Mouse (Mus musculus): Measurements from ENCODE around the gene Frem2.

Frem2 gene

DNA sequence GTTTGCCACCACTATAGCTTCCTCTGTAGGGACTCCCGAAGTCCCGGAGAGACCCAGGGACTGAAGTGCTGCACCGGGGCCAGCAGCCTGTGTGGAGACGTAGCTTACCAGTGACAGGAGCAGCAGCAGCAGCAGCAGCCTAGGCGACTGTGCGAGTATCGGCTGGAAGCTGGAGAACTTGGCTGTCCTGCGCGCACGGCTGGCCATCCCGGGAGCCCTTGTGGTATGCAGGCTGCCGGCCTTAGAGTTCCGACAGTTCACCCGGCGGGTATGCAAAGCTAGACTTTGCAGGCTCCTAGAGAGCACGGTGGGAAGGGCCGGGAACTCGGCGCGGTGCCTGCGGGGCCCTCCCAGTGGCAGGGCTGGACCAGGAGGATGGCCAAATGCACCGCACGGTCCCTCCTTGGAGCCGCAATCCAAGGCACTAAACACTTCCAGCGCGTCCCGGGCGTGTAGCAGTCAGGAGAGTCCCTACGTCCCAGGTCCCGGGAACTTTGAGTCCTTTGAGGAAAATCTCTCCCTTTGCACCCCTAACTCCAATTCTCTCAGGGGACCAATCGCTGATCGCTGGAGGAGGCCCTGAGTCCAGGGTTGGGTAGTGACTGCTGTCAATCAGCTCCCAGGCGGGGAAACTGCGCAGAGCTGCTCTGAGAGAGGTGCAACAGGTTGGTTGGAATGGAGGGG is at the start of gene Frem2:
Gene Frem2 (minus strand): TSS at position 478 of the 684 bp plus-strand sequence.
- in situ Hi-C loops (cut with MboI, MseI) = loop anchor here (25.0 kb wide), 1 partner anchor 1630 kb away; no protein-coding TSS in a partner anchor

DNA sequence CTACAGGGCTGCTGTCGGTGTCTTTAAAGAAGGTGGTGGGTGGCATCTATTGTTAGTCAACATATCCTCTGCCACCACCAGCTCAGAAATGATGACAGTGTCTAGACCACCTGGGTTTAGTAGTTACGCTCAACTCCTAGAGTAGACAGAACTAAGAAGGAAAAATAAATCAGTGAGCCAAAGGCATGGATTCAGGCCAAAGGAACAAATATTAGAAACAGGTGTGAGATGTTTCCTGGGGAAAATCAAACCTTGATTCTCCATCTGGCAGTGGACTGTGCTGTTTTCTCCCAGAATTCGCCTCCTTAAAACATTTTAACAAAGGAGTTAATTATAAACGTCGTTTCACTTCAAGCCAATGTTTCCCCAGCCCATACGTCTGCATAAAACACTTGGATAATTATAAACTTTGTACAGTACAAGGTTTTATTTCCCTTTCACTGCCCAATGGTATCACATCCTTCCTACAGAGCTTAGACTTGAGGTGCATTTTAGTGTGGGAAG is 48.9 kb upstream of the Frem2 start:
- in situ Hi-C loops (cut with MboI, MseI) = no loop called here

DNA sequence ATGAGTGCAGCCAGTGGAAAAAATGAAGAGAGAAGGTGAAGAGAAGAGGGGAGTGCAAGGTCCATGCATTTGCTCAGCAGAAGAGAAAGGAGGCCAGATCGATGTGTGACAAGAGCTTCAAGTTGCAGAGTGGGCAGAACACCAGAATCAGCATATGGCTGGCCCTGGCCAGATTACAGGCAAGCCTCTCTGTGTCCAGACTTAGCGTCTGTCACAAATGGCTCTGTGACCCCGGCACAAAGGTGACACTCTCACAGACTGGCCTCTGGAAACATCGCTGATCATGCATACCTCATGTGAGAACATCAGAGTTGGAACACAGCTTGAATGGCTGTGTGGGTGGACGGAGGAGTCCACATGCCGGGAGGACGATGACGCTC is 46.0 kb upstream of the Frem2 start:
- in situ Hi-C loops (cut with MboI, MseI) = no loop called here

GRCm38 (mm10) chr3:53702421-53703125 is 45.4 kb upstream of the Frem2 start:
- in situ Hi-C loops (cut with MboI, MseI) = no loop called here

- in situ Hi-C loops (cut with MboI, MseI) = no loop called here
Measured at GRCm38 (mm10) chr3:53701940-53702339, 44.8 kb upstream of the Frem2 start.

GRCm38 (mm10) chr3:53687776-53688175 is 30.6 kb upstream of the Frem2 start:
- in situ Hi-C loops (cut with MboI, MseI) = no loop called here

DNA sequence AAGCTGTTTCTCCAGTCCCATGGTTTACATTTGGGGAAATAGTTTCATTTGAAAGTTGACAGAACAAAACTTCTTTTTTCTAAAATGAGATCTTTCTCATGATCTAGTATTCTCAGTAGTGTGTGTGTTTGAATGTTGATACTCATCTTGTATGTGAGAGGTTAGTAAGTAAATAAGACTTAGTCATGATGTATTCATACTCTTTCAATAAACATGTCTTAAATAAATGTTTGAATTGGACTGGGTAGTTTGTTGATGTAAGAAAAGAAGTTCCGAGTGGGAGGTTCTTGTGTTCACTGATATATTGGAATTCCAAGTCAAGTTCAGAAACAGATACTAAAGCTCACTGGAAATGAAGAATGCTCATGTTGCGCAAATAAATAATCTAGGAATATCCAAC is 25.1 kb upstream of the Frem2 start:
- in situ Hi-C loops (cut with MboI, MseI) = no loop called here

- in situ Hi-C loops (cut with MboI, MseI) = no loop called here
Measured at GRCm38 (mm10) chr3:53680816-53681215, 23.7 kb upstream of the Frem2 start.

- in situ Hi-C loops (cut with MboI, MseI) = loop anchor here (5.0 to 25.0 kb wide), 2 partner anchors 72 to 1613 kb away; no protein-coding TSS in a partner anchor
Measured at GRCm38 (mm10) chr3:53674225-53674624, 17.1 kb upstream of the Frem2 start.

- in situ Hi-C loops (cut with MboI, MseI) = loop anchor here (5.0 to 25.0 kb wide), 2 partner anchors 67 to 1618 kb away; no protein-coding TSS in a partner anchor
Measured at GRCm38 (mm10) chr3:53669736-53670135, 12.6 kb upstream of the Frem2 start.

DNA sequence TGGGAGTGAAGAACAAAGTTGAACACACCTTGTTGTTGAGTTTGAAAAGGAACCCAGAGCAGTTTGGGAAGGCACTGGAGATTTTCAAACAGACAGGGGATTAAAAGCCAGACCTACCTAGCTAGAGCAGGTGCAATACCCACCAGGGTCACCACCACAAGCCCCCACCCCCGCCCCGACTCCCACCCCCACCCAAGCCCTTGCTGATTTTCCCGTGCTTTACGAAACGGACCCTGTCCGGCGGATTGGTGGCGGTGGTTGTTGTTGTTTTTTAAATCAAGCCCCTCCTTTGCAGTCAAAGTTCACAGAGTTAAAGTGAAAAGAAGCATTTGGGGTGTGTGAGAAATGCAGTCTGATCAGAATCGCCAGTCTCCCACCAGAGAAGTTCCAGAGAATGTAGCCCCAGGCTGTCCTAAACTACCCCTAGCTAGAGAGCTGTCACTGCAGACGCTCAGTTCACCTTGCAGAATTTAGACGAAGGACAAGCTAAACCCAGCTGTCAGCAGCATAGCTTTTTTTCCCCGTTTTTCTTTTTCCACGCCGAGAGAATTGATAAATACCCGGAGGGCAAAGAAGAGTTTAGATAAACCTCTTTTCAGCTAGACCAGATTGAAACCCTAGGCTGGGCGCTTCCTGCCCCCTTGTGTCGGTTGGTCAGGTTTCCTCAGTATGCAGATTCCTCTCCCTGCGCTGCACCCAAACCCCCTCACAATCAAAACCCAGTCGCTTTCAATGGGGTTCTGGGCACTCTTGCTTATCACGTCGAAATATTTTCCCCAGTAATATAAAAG is 784 bp upstream of the Frem2 start:
- in situ Hi-C loops (cut with MboI, MseI) = loop anchor here (25.0 kb wide), 1 partner anchor 1629 kb away; no protein-coding TSS in a partner anchor

- in situ Hi-C loops (cut with MboI, MseI) = loop anchor here (25.0 kb wide), 1 partner anchor 1631 kb away; no protein-coding TSS in a partner anchor
Measured at GRCm38 (mm10) chr3:53656328-53656877, 752 bp downstream of the Frem2 start.

- in situ Hi-C loops (cut with MboI, MseI) = loop anchor here (25.0 kb wide), 1 partner anchor 1632 kb away; no protein-coding TSS in a partner anchor
Measured at GRCm38 (mm10) chr3:53655343-53655742, 1.8 kb downstream of the Frem2 start.

DNA sequence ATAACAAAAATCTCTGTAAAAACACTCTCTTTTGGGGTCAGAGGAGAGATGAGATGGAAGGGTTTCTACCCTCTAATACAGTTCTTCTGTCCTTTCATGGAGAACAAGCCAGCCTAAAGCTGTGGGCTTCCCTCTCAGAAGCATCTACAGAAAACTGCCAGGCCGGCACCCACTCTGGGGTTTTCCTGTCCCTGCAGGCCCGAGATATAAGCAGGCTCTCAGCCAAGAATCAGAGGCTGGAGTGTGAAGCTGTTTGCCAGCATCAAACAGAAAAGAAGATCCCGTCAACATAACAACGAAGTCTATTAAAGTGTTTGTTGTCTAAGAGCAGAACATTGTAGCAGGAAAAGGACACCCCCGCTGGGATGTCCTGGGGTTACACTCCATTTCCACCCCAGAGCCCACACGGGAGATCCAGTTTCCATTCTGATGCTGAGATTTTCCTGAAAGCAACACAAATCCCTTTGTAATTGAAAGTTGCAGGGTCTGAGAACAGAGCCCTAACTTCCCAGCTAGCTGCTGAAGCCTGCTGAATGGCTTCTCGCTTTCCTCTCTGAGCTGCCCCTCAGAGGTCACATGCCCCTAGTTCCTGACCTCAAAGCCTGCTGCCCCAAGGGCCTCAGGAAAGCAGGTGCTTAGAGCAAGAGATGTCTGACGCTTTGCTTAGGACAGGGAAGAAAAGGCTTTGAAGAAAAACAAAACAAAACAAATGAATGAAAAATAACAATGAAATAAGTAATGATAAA is 7.0 kb downstream of the Frem2 start:
- in situ Hi-C loops (cut with MboI, MseI) = loop anchor here (25.0 kb wide), 1 partner anchor 1637 kb away; no protein-coding TSS in a partner anchor

DNA sequence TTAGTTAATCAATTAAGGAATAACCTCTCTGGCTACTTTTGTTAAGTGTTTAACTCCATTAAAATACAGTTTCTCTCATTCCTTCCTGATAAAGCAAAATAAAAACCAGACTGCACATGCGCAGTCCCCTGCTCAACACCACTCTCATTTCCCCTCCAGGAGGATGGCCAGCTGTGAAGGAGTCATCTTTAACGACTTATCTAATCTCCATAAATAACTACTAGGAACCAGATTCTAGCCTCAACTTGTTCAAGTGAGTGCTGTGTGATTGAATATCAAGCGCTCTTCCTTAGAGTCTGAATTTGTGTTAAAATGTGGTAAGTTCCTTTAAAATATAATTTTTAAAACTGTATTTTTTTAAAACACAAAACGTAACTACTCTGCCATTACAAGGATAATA is 7.7 kb downstream of the Frem2 start:
- in situ Hi-C loops (cut with MboI, MseI) = no loop called here

DNA sequence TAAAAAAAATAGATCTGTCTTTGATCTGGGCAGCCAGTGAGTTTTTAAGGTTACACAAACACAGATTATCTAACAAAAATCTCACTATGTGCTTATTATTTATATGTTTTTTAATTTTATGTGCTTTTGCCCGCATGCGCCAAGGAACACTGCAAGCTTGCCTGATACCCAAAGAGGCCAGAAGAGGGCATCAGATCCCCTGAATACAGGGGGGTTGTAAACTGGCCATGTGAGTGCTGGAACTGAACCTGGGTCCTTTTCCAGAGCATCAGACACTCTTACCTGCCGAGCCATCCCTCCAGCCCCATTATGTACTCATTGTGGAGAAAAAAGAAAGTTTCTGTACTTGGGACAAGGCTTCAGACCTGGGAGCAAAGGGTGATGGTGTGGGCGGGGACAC is 8.3 kb downstream of the Frem2 start:
- in situ Hi-C loops (cut with MboI, MseI) = no loop called here

DNA sequence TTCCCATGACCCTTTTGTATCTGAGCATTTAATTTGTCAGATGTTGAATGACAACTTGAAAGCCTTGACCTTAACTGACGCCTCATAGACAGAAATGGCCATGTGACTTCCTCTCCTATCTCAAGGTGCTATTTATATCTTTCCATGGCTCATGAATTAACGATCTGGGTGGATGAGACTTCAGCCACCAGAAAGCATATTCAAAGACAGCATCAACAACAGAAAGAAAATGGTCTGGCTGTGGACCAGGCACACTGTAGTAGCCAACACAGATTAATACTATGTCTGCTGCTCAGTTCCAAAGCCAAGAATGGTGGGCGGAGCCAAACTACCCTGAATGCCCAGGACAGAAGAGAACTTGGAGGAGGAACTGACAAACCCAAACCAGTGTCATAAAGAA is 21.2 kb downstream of the Frem2 start:
- in situ Hi-C loops (cut with MboI, MseI) = no loop called here

DNA sequence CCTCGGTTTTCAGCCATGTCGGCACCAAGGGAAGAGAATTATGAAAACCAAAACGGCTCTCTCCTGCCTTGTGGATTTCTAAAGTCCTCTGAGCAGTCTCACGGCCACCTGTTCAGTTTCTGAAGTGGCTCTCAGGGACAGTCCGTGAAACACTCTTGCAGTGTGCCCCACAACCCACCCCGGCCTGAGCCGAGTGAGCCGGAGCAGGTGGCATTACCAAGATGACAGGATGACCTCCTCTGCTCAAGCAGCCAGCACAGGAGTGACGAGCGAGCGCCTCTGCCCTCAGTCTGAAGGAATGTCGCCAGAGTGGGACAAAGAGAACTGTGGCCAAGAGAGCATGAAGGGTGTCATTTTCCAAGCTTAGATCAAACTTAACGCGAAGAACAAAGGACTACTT is 26.0 kb downstream of the Frem2 start:
- in situ Hi-C loops (cut with MboI, MseI) = no loop called here

DNA sequence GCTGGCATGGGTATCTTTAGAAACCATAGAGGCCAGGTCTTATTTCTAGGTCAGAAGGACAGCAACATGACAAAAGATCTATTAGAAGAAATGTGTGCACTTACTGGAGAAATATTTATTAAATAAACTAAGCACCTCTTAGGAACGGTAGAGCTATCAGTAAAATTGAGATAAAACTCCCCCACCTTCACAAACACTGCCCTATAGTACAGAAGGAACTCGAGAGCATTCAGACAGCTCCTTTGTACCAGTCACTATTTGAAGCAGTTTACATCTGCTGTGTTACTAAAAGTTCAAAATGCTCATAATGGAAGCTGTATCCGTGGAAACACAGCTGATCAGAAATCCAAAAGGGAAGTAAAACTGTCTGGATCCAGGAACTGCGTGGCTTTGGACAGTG is 26.5 kb downstream of the Frem2 start:
- in situ Hi-C loops (cut with MboI, MseI) = no loop called here

GRCm38 (mm10) chr3:53629966-53630365 is 27.2 kb downstream of the Frem2 start:
- in situ Hi-C loops (cut with MboI, MseI) = no loop called here

GRCm38 (mm10) chr3:53623222-53623621 is 33.9 kb downstream of the Frem2 start:
- in situ Hi-C loops (cut with MboI, MseI) = no loop called here

Measured in T-helper 1 cell (primary cell).